8 mouse cellular contexts compared by ENCODE assay signal in genomic region chr3:88042661-88043421, GRCm38 (mm10). TPM values are rescaled to one million over a fixed set of nuclear protein-coding genes. Genes with fewer than 3 reads are reported as not detected.
DNase-seq lines count a peak whose midpoint lies in the region; ATAC-seq and TF ChIP-seq lines count a peak whose summit lies in the region.

TSS of gene Gpatch4 (plus strand) at chr3:88043108.

- no peak for TF ChIP-seq EP300 in CH12.LX (IDR thresholded peaks at IDR 0.05; ENCODE audit: low read length)
- peak; percentile 19; the same call in 1 of the 2 replicates for TF ChIP-seq EP300 in liver, embryonic 14.5 days (IDR thresholded peaks at IDR 0.05; ENCODE audit: low read depth)
- TF ChIP-seq EP300 in stomach, postnatal 0 days (optimal IDR thresholded peaks at IDR 0.05), result no peak

- H3K79me2 ChIP-seq in CH12.LX (replicated peaks; ENCODE audit: control insufficient read depth, extremely low read depth, insufficient read depth, poor library complexity, severe bottlenecking), result peaks cover 44% of the 10 kb centered on the region

- H3K27me3 ChIP-seq in CH12.LX (replicated peaks), result peaks cover 27% of the 10 kb centered on the region
- peaks cover 19% of the 10 kb centered on the region for H3K27me3 ChIP-seq in forebrain, embryonic 10.5 days (ENCODE audit: poor library complexity, severe bottlenecking)
- peaks cover 22% of the 10 kb centered on the region for H3K27me3 ChIP-seq in heart, embryonic 15.5 days
- H3K27me3 ChIP-seq in liver, embryonic 14.5 days (ENCODE audit: control insufficient read depth, insufficient read depth, low read length), result peaks cover 2% of the 10 kb centered on the region; the same call in 1 of the 2 replicates
- no peaks in the 10 kb centered on the region for H3K27me3 ChIP-seq in neural tube, embryonic 11.5 days (ENCODE audit: control insufficient read depth, insufficient read depth, low read length)
- H3K27me3 ChIP-seq in stomach, postnatal 0 days (ENCODE audit: control insufficient read depth, insufficient read depth, low read length), result no peaks in the 10 kb centered on the region

- 10% methylated on average over 36 of the region's 36 CpGs for WGBS in forebrain, embryonic 10.5 days
- 8% methylated on average over 36 of the region's 36 CpGs for WGBS in heart, embryonic 15.5 days
- 7% methylated on average over 36 of the region's 36 CpGs for WGBS in liver, embryonic 14.5 days (ENCODE audit: insufficient replicate concordance)
- 11% methylated on average over 36 of the region's 36 CpGs for WGBS in neural tube, embryonic 11.5 days
- 8% methylated on average over 36 of the region's 36 CpGs for WGBS in stomach, postnatal 0 days

- H3K4me3 ChIP-seq in CH12.LX (replicated peaks in 1 of 3; ENCODE audit: low read depth in 2 of 3, low read length in 2 of 3, poor library complexity in 1 of 3), result peak within 1 kb of the TSS; percentile 94 to 100 (median 99)
- H3K4me3 ChIP-seq in forebrain, embryonic 10.5 days, result peak within 1 kb of the TSS; percentile 90
- H3K4me3 ChIP-seq in heart, embryonic 15.5 days, result peak within 1 kb of the TSS; percentile 70
- peak within 1 kb of the TSS; percentile 75 to 95 for H3K4me3 ChIP-seq in liver, embryonic 14.5 days (ENCODE audit: insufficient read depth in 1 of 2, low read depth in 2 of 2, low read length in 2 of 2)
- peak within 1 kb of the TSS; percentile 75 for H3K4me3 ChIP-seq in neural tube, embryonic 11.5 days (ENCODE audit: low read depth, low read length)
- H3K4me3 ChIP-seq in stomach, postnatal 0 days (ENCODE audit: low read depth, low read length), result peak within 1 kb of the TSS; percentile 78

- H3K27ac ChIP-seq in CH12.LX (ENCODE audit: insufficient read depth, low read depth), result peak within 1 kb of the TSS; percentile 22
- H3K27ac ChIP-seq in forebrain, embryonic 10.5 days, result peak within 1 kb of the TSS; percentile 83
- peak within 1 kb of the TSS; percentile 45 for H3K27ac ChIP-seq in heart, embryonic 15.5 days
- H3K27ac ChIP-seq in liver, embryonic 14.5 days, result no peak within 1 kb of the TSS
- H3K27ac ChIP-seq in neural tube, embryonic 11.5 days (ENCODE audit: low read depth, low read length), result no peak within 1 kb of the TSS
- peak within 1 kb of the TSS; percentile 56 for H3K27ac ChIP-seq in stomach, postnatal 0 days (replicated peaks)

- in situ Hi-C loops in CH12.LX (cut with MboI; ENCODE audit: low pct_ligation_motif_present, low pct_unique_long_range_greater_than_20kb, low sequenced_read_pairs), result no loop called here

- peak within 1 kb of the TSS; percentile 90 for H3K9ac ChIP-seq in CH12.LX (ENCODE audit: insufficient read depth, low read depth)
- peak within 1 kb of the TSS; percentile 59 for H3K9ac ChIP-seq in heart, embryonic 15.5 days
- H3K9ac ChIP-seq in liver, embryonic 14.5 days (replicated peaks), result peak within 1 kb of the TSS; percentile 69
- H3K9ac ChIP-seq in neural tube, embryonic 11.5 days (ENCODE audit: low read length), result peak within 1 kb of the TSS; percentile 61
- peak within 1 kb of the TSS; percentile 62 for H3K9ac ChIP-seq in stomach, postnatal 0 days (ENCODE audit: low read length)

- peak; percentile 88 for ATAC-seq in heart, embryonic 15.5 days (replicated peaks; ENCODE audit: insufficient number of reproducible peaks, insufficient read depth, low FRiP score, low read depth)
- ATAC-seq in liver, embryonic 14.5 days (ENCODE audit: insufficient read depth), result peak; percentile 88
- peak; percentile 69 for ATAC-seq in neural tube, embryonic 11.5 days (ENCODE audit: insufficient read depth, low FRiP score, low TSS enrichment)
- ATAC-seq in stomach, postnatal 0 days (ENCODE audit: low FRiP score, low TSS enrichment), result peak; percentile 95

- peak; percentile 96 for DNase-seq in CH12.LX (ENCODE audit: extremely low read depth)
- peak; percentile 91 for DNase-seq in c-Kit-positive CD71-negative TER-119-negative erythroid progenitor cells, embryonic 14.5 days (ENCODE audit: low read depth)
- DNase-seq in forebrain, embryonic 10.5 days (ENCODE audit: extremely low spot score, low spot score), result peak; percentile 82
- peak; percentile 95 to 96 for DNase-seq in kidney, postnatal 25 days
- peak; percentile 88 to 92 (median 89) for DNase-seq in liver, embryonic 14.5 days (ENCODE audit: low read depth in 3 of 3, low spot score in 3 of 3)
- peak; percentile 86 for DNase-seq in neural tube, embryonic 11.5 days (ENCODE audit: low spot score)
- DNase-seq in stomach, postnatal 0 days (ENCODE audit: low spot score), result peak; percentile 87

- no peak for TF ChIP-seq RAD21 in CH12.LX (IDR thresholded peaks at IDR 0.05; ENCODE audit: low read depth, low read length)

- peaks cover 13 to 23% of the 10 kb centered on the region in 2 experiments for H3K36me3 ChIP-seq in CH12.LX (replicated peaks in 1 of 2; ENCODE audit: control insufficient read depth in 1 of 2, insufficient read depth in 1 of 2, low read length in 1 of 2)
- H3K36me3 ChIP-seq in forebrain, embryonic 10.5 days (replicated peaks), result peaks cover 23% of the 10 kb centered on the region
- H3K36me3 ChIP-seq in heart, embryonic 15.5 days, result no peaks in the 10 kb centered on the region
- H3K36me3 ChIP-seq in liver, embryonic 14.5 days (replicated peaks; ENCODE audit: control insufficient read depth, insufficient read depth, low read depth), result no peaks in the 10 kb centered on the region; the same call in 1 of the 2 replicates
- H3K36me3 ChIP-seq in neural tube, embryonic 11.5 days (ENCODE audit: control insufficient read depth, insufficient read depth, low read length), result no peaks in the 10 kb centered on the region
- H3K36me3 ChIP-seq in stomach, postnatal 0 days (ENCODE audit: control insufficient read depth, insufficient read depth, low read length), result no peaks in the 10 kb centered on the region

- peak; percentile 95 for TF ChIP-seq POLR2A in CH12.LX (IDR thresholded peaks at IDR 0.05; ENCODE audit: low read depth, low read length)

- H3K4me1 ChIP-seq in CH12.LX (ENCODE audit: control insufficient read depth in 1 of 2, insufficient read depth in 2 of 2), result peaks cover 7 to 20% of the 10 kb centered on the region in 2 experiments; a peak in 3 of 4 replicates
- peaks cover 19% of the 10 kb centered on the region for H3K4me1 ChIP-seq in forebrain, embryonic 10.5 days
- H3K4me1 ChIP-seq in heart, embryonic 15.5 days (replicated peaks), result peaks cover 10% of the 10 kb centered on the region
- peaks cover 4 to 7% of the 10 kb centered on the region in 2 experiments for H3K4me1 ChIP-seq in liver, embryonic 14.5 days (replicated peaks; ENCODE audit: control insufficient read depth in 2 of 2, insufficient read depth in 2 of 2, low read length in 1 of 2)
- H3K4me1 ChIP-seq in neural tube, embryonic 11.5 days (ENCODE audit: control insufficient read depth, insufficient read depth, low read length), result peaks cover 6% of the 10 kb centered on the region; the same call in 1 of the 2 replicates
- no peaks in the 10 kb centered on the region for H3K4me1 ChIP-seq in stomach, postnatal 0 days (replicated peaks; ENCODE audit: control insufficient read depth, insufficient read depth)

- no peaks in the 10 kb centered on the region for H3K9me3 ChIP-seq in CH12.LX (replicated peaks; ENCODE audit: low read length)
- H3K9me3 ChIP-seq in forebrain, embryonic 10.5 days, result no peaks in the 10 kb centered on the region
- no peaks in the 10 kb centered on the region for H3K9me3 ChIP-seq in heart, embryonic 15.5 days (replicated peaks)
- no peaks in the 10 kb centered on the region for H3K9me3 ChIP-seq in liver, embryonic 14.5 days (ENCODE audit: control insufficient read depth, low read length)
- no peaks in the 10 kb centered on the region for H3K9me3 ChIP-seq in neural tube, embryonic 11.5 days (ENCODE audit: control insufficient read depth, low read length)
- H3K9me3 ChIP-seq in stomach, postnatal 0 days (ENCODE audit: control insufficient read depth, low read length), result no peaks in the 10 kb centered on the region

- H3K4me2 ChIP-seq in CH12.LX (ENCODE audit: insufficient read depth, low read depth, poor library complexity, severe bottlenecking), result peak within 1 kb of the TSS; percentile 84
- peak within 1 kb of the TSS; percentile 80 for H3K4me2 ChIP-seq in heart, embryonic 15.5 days
- H3K4me2 ChIP-seq in liver, embryonic 14.5 days (ENCODE audit: low read depth), result peak within 1 kb of the TSS; percentile 83
- peak within 1 kb of the TSS; percentile 60 for H3K4me2 ChIP-seq in neural tube, embryonic 11.5 days (ENCODE audit: low read depth)
- peak within 1 kb of the TSS; percentile 66 for H3K4me2 ChIP-seq in stomach, postnatal 0 days (replicated peaks; ENCODE audit: low read depth)

- TF ChIP-seq CTCF in CH12.LX (conservative IDR thresholded peaks at IDR 0.05 in 1 of 2, IDR thresholded peaks at IDR 0.05 in 1 of 2; ENCODE audit: low read depth in 2 of 2, low read length in 2 of 2), result no peak
- TF ChIP-seq CTCF in liver, embryonic 14.5 days (IDR thresholded peaks at IDR 0.05; ENCODE audit: low read depth), result no peak
- TF ChIP-seq CTCF in stomach, postnatal 0 days (IDR thresholded peaks at IDR 0.05; ENCODE audit: low read depth), result no peak

- dilution Hi-C loops in CH12.LX (cut with MboI; ENCODE audit: extremely low pct_ligation_motif_present, extremely low pct_unique_long_range_greater_than_20kb, low sequenced_read_pairs), result no loop called here

TF ChIP-seq in CH12.LX, 34 proteins besides CTCF, POLR2A, EP300 and RAD21 (continues in another document):
- TF ChIP-seq NELFE (IDR thresholded peaks at IDR 0.05; ENCODE audit: low read depth, low read length), result peak; percentile 84
- no peak for TF ChIP-seq MAZ (IDR thresholded peaks at IDR 0.05; ENCODE audit: low read depth, low read length)
- no peak for TF ChIP-seq ZNF384 (IDR thresholded peaks at IDR 0.05; ENCODE audit: low read depth, low read length)
- TF ChIP-seq USF1 (IDR thresholded peaks at IDR 0.05; ENCODE audit: low read depth, low read length), result no peak
- no peak for TF ChIP-seq UBTF (IDR thresholded peaks at IDR 0.05; ENCODE audit: low read depth, low read length)
- TF ChIP-seq JUND (conservative IDR thresholded peaks at IDR 0.05; ENCODE audit: low read depth, low read length), result no peak
- TF ChIP-seq ZKSCAN1 (IDR thresholded peaks at IDR 0.05; ENCODE audit: borderline replicate concordance, low read depth, low read length), result no peak
- TF ChIP-seq ELF1 (IDR thresholded peaks at IDR 0.05; ENCODE audit: low read depth, low read length), result peak; percentile 95
- no peak for TF ChIP-seq RCOR1 (conservative IDR thresholded peaks at IDR 0.05; ENCODE audit: low read depth, low read length)

RNA-seq across cellular contexts. Expression of gene Gpatch4, which starts in this region (rescaled TPM):
- total RNA-seq in CH12.LX (2012; rRNA removed) (49.1 and 64.2 TPM in 2 replicates), CH12.LX (2014; rRNA removed) (20.3 and 21.6 TPM in 2 replicates)
- 128 and 182 TPM in 2 replicates for polyA plus RNA-seq in CH12.LX (2012; ENCODE audit: insufficient read length, low read depth)
- 52.4 and 54.5 TPM in 2 replicates for polyA plus RNA-seq in forebrain, embryonic 10.5 days (2016; fragmentation: Nextera tagmentation; extraction: Ambion mirVana)
- polyA plus RNA-seq in heart, embryonic 15.5 days (2015; fragmentation: Nextera tagmentation; extraction: Ambion mirVana), result 15.4 and 20.6 TPM in 2 replicates
- 5.4 and 11.5 TPM in 2 replicates for polyA plus RNA-seq in liver, embryonic 14.5 days (2012; rRNA removed)
- polyA plus RNA-seq in liver, embryonic 14.5 days (2014; fragmentation: Nextera tagmentation; extraction: Ambion mirVana), result 19.0 and 22.2 TPM in 2 replicates
- 32.5 and 34.2 TPM in 2 replicates for polyA plus RNA-seq in neural tube, embryonic 11.5 days (2014; fragmentation: Nextera tagmentation; extraction: Ambion mirVana)
- 17.4 and 19.2 TPM in 2 replicates for polyA plus RNA-seq in stomach, postnatal 0 days (2015; fragmentation: Nextera tagmentation; extraction: Ambion mirVana)

Comparison
In these comparisons a context has a peak if more than half of its experiments do, and no peak if none do; other contexts are left out.
1. H3K27ac ChIP-seq: peak in CH12.LX (single experiment), forebrain, embryonic 10.5 days (single experiment), heart, embryonic 15.5 days (single experiment) and stomach, postnatal 0 days (single experiment); none in liver, embryonic 14.5 days (single experiment) and neural tube, embryonic 11.5 days (single experiment).
2. Peak in every context shown above with its lines, with median percentiles within 50 percentile points of each other: DNase-seq, H3K4me2 ChIP-seq, H3K4me3 ChIP-seq, H3K9ac ChIP-seq and ATAC-seq.